Mouse (Mus musculus) heart, embryonic 14.5 days (tissue): ENCODE measurements around the gene Camk1. TPM values are rescaled to one million over a fixed set of nuclear protein-coding genes. Genes with fewer than 3 reads are reported as not detected.

Experiments used
- ATAC-seq: fragments of 200-750 bp; cut with Nextera tagmentation; 2 replicates; pipeline ENCODE4 v1.8.0; 2017; ENCODE audit warnings: low read depth, moderate TSS enrichment; ENCODE audit not compliant: insufficient number of reproducible peaks, insufficient read depth, low FRiP score
- H3K27ac ChIP-seq, 2 experiments: fragments of 200-500 bp in 1 of 2; fragments of 300-500 bp in 1 of 2; sonication (generic) in 1 of 2; replicated peaks in 1 of 2; 2 replicates each; pipeline ENCODE4 v1.5.1; 2012 to 2014; ENCODE audit warnings: low read depth in 2 of 2, low read length in 2 of 2, control low read depth in 1 of 2, mild to moderate bottlenecking in 1 of 2, mixed read lengths in 1 of 2; ENCODE audit not compliant: control insufficient read depth in 1 of 2, insufficient read depth in 1 of 2
- H3K27me3 ChIP-seq: fragments of 300-500 bp; sonication (generic); 2 replicates; pipeline ENCODE4 v1.6.1; 2014; ENCODE audit warnings: mild to moderate bottlenecking, low read length, control low read depth; ENCODE audit not compliant: control insufficient read depth, insufficient read depth
- H3K36me3 ChIP-seq: fragments of 300-500 bp; sonication (generic); 2 replicates; pipeline ENCODE4 v1.6.1; 2014; ENCODE audit warnings: mild to moderate bottlenecking, control low read depth, low read length, mixed read lengths; ENCODE audit not compliant: control insufficient read depth, insufficient read depth
- H3K4me1 ChIP-seq, 2 experiments: fragments of 200-500 bp in 1 of 2; fragments of 300-500 bp in 1 of 2; sonication (generic) in 1 of 2; 2 replicates each; pipeline ENCODE4 v1.6.1; 2012 to 2014; ENCODE audit warnings: low read length in 2 of 2, control low read depth in 1 of 2, mixed read lengths in 1 of 2; ENCODE audit not compliant: control insufficient read depth in 2 of 2, insufficient read depth in 2 of 2
- H3K4me2 ChIP-seq: fragments of 300-500 bp; sonication (generic); 2 replicates; pipeline ENCODE4 v1.6.1; 2014; ENCODE audit warnings: mild to moderate bottlenecking, low read length
- H3K4me3 ChIP-seq, 2 experiments: fragments of 200-500 bp in 1 of 2; fragments of 300-500 bp in 1 of 2; sonication (generic) in 1 of 2; 2 replicates each; pipeline ENCODE4 v1.5.1; 2012 to 2014; ENCODE audit warnings: low read length in 2 of 2, mild to moderate bottlenecking in 2 of 2, control low read depth in 1 of 2, low read depth in 1 of 2, moderate library complexity in 1 of 2; ENCODE audit not compliant: control insufficient read depth in 1 of 2, insufficient read depth in 1 of 2
- H3K9ac ChIP-seq: fragments of 300-500 bp; sonication (generic); 2 replicates; pipeline ENCODE4 v1.6.1; 2014; ENCODE audit warnings: mild to moderate bottlenecking, low read length
- H3K9me3 ChIP-seq: fragments of 300-500 bp; sonication (generic); 2 replicates; pipeline ENCODE4 v1.6.1; 2016; ENCODE audit warnings: low read length, control low read depth; ENCODE audit not compliant: control insufficient read depth
- WGBS: fragments of 180-500 bp; shearing (Covaris S2); extraction: QIAGEN DNeasy Blood & Tissue Kit; methylation state at CpG from one replicate; pipeline ENCODE4 v1.1.7; 2014; 5-methylcytosine and 5-hydroxymethylcytosine counted together
- polyA plus RNA-seq: library from polyadenylated mRNA; unstranded; fragments of >200 nt; fragmentation: Nextera tagmentation; extraction: Ambion mirVana; gene quantifications from 2 replicates; pipeline ENCODE4 v1.2.1, GENCODE M21; 2014

Gene Camk1
- polyA plus RNA-seq, 1 experiment from 2014 or later: 131 TPM

DNA sequence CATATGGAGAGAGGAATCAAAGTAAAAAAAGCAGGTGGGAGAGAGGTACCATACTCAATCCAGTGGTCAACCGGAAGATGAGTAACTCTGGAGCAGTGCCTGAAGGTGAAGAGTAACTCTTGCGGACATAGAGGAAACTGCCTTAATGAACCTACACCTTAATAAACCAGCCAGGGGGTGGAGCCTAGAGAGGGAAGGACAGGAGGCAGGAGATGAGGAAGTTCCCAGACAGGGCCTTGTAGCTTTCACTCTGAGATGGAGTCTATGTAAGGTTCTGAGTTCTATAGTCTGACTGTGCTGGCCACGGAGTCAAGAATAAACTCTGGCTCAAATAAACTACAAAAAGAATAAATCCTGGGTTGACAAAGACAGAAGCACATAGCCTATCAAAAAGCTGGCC lies 58.9 kb downstream of the Camk1 start:
- H3K4me1 ChIP-seq: peaks cover 0 to 4% of the 10 kb centered on the region in 2 experiments; a peak in 1 of 4 replicates
- no peaks in the 10 kb centered on the region for H3K36me3 ChIP-seq
- no peaks in the 10 kb centered on the region for H3K9me3 ChIP-seq
- H3K9ac ChIP-seq: no peak overlapping the region
- peaks cover 44% of the 10 kb centered on the region for H3K27me3 ChIP-seq
- no peak overlapping the region for H3K4me2 ChIP-seq
- no peak for ATAC-seq
- no peak overlapping the region for H3K4me3 ChIP-seq
- WGBS: 66% methylated on average over 3 of the region's 3 CpGs
- no peak overlapping the region for H3K27ac ChIP-seq

Other genes with a start within 250 kb of the Camk1 start
- 0.22 and 0.61 TPM in 2 replicates for gene Lhfpl4, start 148.6 kb downstream of the Camk1 start, polyA plus RNA-seq
- 25.3 and 26.7 TPM in 2 replicates for gene Mtmr14, start 106.1 kb downstream of the Camk1 start, polyA plus RNA-seq
- 0.07 TPM in 1 of 2 replicates, not detected in the other for gene Cpne9, start 61.7 kb downstream of the Camk1 start, polyA plus RNA-seq
- gene Brpf1, start 36.8 kb downstream of the Camk1 start, polyA plus RNA-seq: 11.7 and 11.8 TPM in 2 replicates
- 10.1 and 10.3 TPM in 2 replicates for gene Ogg1, start 17.0 kb downstream of the Camk1 start, polyA plus RNA-seq
- gene Tada3, start 33.9 kb upstream of the Camk1 start, polyA plus RNA-seq: 38.6 and 42.2 TPM in 2 replicates
- gene Arpc4, start 34.1 kb upstream of the Camk1 start, polyA plus RNA-seq: 145 and 155 TPM in 2 replicates
- 1.0 and 1.4 TPM in 2 replicates for gene Ttll3, start 45.3 kb upstream of the Camk1 start, polyA plus RNA-seq
- 11.1 and 12.8 TPM in 2 replicates for gene Rpusd3, start 75.4 kb upstream of the Camk1 start, polyA plus RNA-seq
- not detected in 2 replicates for gene Cidec, start 91.8 kb upstream of the Camk1 start, polyA plus RNA-seq
- gene Jagn1, start 98.6 kb upstream of the Camk1 start, polyA plus RNA-seq: 54.2 and 57.5 TPM in 2 replicates
- gene Il17re, start 114.5 kb upstream of the Camk1 start, polyA plus RNA-seq: 0.99 and 1.4 TPM in 2 replicates
- gene Il17rc, start 127.4 kb upstream of the Camk1 start, polyA plus RNA-seq: 5.6 and 9.5 TPM in 2 replicates
- gene Creld1, start 139.3 kb upstream of the Camk1 start, polyA plus RNA-seq: 30.7 and 32.6 TPM in 2 replicates
- gene Prrt3, start 157.9 kb upstream of the Camk1 start, polyA plus RNA-seq: 0.13 and 0.27 TPM in 2 replicates
- gene Emc3, start 187.7 kb upstream of the Camk1 start, polyA plus RNA-seq: 84.6 and 89.2 TPM in 2 replicates
- 10.1 and 10.6 TPM in 2 replicates for gene Fancd2, start 187.7 kb upstream of the Camk1 start, polyA plus RNA-seq